Mouse (Mus musculus) lung, postnatal 14 days (tissue): Measurements from ENCODE around the gene Gm21095.
"Not testable (repeated sequence)": the region's sequence is repeated elsewhere in the genome, so short reads cannot be mapped to it uniquely, and the experiment has no call there.

Experiments
- DNase-seq: peaks from one replicate; pipeline ENCODE4 v3.0.0; 2021

Gene Gm21095

DNA sequence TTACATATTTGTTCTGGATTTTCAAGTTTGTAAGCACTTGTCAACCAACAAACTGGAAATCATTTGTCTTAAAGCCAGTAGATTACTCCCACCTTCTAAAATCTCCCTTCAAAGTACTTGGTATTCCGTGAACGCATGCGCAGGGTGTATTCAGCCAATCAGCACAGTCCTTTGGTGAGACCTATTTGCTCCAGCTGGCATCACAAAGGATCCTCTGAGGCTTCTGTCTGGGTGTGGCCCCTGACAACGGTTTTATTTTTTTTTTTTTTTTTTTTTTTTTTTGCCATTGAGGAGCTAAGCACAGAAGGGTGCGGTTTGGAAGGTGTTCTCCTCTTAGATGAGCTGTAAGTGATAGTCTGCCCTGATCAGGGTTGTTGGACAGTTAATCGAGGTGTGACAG, at the start of gene Gm21095:
TSS of gene Gm21095 (plus strand) at position 301 of the 400 bp plus-strand sequence.
- DNase-seq, result not testable (repeated sequence)
